In genomic region chr6:101366809-101367602, GRCm38 (mm10) we compare ENCODE assay signal across 9 mouse cellular contexts. TPM values are rescaled to one million over a fixed set of nuclear protein-coding genes. Genes with fewer than 3 reads are reported as not detected.
DNase-seq lines count a peak whose midpoint lies in the region; ATAC-seq and TF ChIP-seq lines count a peak whose summit lies in the region.
"Had no signal": no experiment of that assay in that cellular context is flagged by ENCODE, and none has a peak within 500 bp of the region (broad histone marks: within the 10 kb centered on the region; RNA-seq: fewer than 3 reads in every experiment).

No protein-coding gene starts in this region.

- H3K36me3 ChIP-seq in forebrain, postnatal 0 days (ENCODE audit: insufficient read depth), result no peaks in the 10 kb centered on the region
- H3K36me3 ChIP-seq in forebrain, embryonic 15.5 days, result no peaks in the 10 kb centered on the region
- H3K36me3 ChIP-seq in kidney, embryonic 15.5 days, result no peaks in the 10 kb centered on the region

- H3K9me3 ChIP-seq in forebrain, postnatal 0 days (ENCODE audit: low read length), result no peaks in the 10 kb centered on the region
- no peaks in the 10 kb centered on the region for H3K9me3 ChIP-seq in forebrain, embryonic 15.5 days
- H3K9me3 ChIP-seq in kidney, embryonic 15.5 days (replicated peaks), result no peaks in the 10 kb centered on the region
- H3K9me3 ChIP-seq: embryonic facial prominence, embryonic 13.5 days had no signal

- no peak overlapping the region for H3K4me2 ChIP-seq in forebrain, postnatal 0 days (ENCODE audit: low read depth)
- H3K4me2 ChIP-seq in forebrain, embryonic 15.5 days (replicated peaks), result no peak overlapping the region
- H3K4me2 ChIP-seq in kidney, embryonic 15.5 days, result no peak overlapping the region

- WGBS in forebrain, postnatal 0 days, result 37% methylated on average over 9 of the region's 9 CpGs
- 37% methylated on average over 9 of the region's 9 CpGs for WGBS in forebrain, embryonic 15.5 days
- 56% methylated on average over 9 of the region's 9 CpGs for whole genome bisulfite sequencing in kidney, embryonic 15.5 days

- H3K4me3 ChIP-seq in forebrain, postnatal 0 days (ENCODE audit: low read depth, low read length), result no peak overlapping the region
- H3K4me3 ChIP-seq in forebrain, embryonic 15.5 days, result no peak overlapping the region
- H3K4me3 ChIP-seq in kidney, embryonic 15.5 days (replicated peaks), result no peak overlapping the region
- H3K4me3 ChIP-seq: embryonic facial prominence, embryonic 13.5 days had no signal

- no peaks in the 10 kb centered on the region for H3K27me3 ChIP-seq in forebrain, postnatal 0 days (ENCODE audit: insufficient read depth, low read length)
- H3K27me3 ChIP-seq in forebrain, embryonic 15.5 days, result no peaks in the 10 kb centered on the region
- H3K27me3 ChIP-seq in kidney, embryonic 15.5 days, result no peaks in the 10 kb centered on the region
- H3K27me3 ChIP-seq: embryonic facial prominence, embryonic 13.5 days had no signal

- peak; percentile 59 for ATAC-seq in forebrain, postnatal 0 days
- no peak for ATAC-seq in forebrain, embryonic 15.5 days (replicated peaks)
- 0 out of 2 replicates have a peak, but pooled peaks have one; percentile 18 for ATAC-seq in kidney, embryonic 15.5 days (replicated peaks; ENCODE audit: low FRiP score)

- H3K4me1 ChIP-seq in forebrain, postnatal 0 days (ENCODE audit: insufficient read depth), result no peaks in the 10 kb centered on the region; the same call in 1 of the 2 replicates
- H3K4me1 ChIP-seq in forebrain, embryonic 15.5 days, result peaks cover 9% of the 10 kb centered on the region
- H3K4me1 ChIP-seq in kidney, embryonic 15.5 days, result peaks cover 3% of the 10 kb centered on the region; the same call in 1 of the 2 replicates

- H3K9ac ChIP-seq in forebrain, postnatal 0 days, result no peak overlapping the region
- H3K9ac ChIP-seq in forebrain, embryonic 15.5 days (replicated peaks), result no peak overlapping the region
- no peak overlapping the region for H3K9ac ChIP-seq in kidney, embryonic 15.5 days
- H3K9ac ChIP-seq: embryonic facial prominence, embryonic 13.5 days had no signal

- no peak overlapping the region for H3K27ac ChIP-seq in forebrain, postnatal 0 days (ENCODE audit: low read depth, low read length)
- H3K27ac ChIP-seq in forebrain, embryonic 15.5 days (replicated peaks), result no peak overlapping the region
- no peak overlapping the region for H3K27ac ChIP-seq in kidney, embryonic 15.5 days

- TF ChIP-seq CTCF in forebrain, postnatal 0 days (IDR thresholded peaks at IDR 0.05; ENCODE audit: low read depth), result no peak

- no peak for DNase-seq in forebrain, postnatal 0 days
- peak; percentile 38 to 49 for DNase-seq in right cerebral cortex, postnatal 10 days (ENCODE audit: low spot score in 2 of 2)
- DNase-seq in right cerebral cortex, postnatal 25 days, result no peak
- no peak for DNase-seq in thymus, postnatal 25 days
- no peak for DNase-seq in right cerebral cortex, adult 18-20 months
- no peak for DNase-seq in ovary, postnatal 14 days (ENCODE audit: low spot score)

RNA-seq across cellular contexts. Expression of gene Pdzrn3, which starts 10.7 kb away (rescaled TPM):
- total RNA-seq in forebrain, postnatal 0 days (2014; rRNA removed), result 29.1 and 29.6 TPM in 2 replicates
- polyA plus RNA-seq in forebrain, postnatal 0 days (2015; fragmentation: Nextera tagmentation; extraction: Ambion mirVana), result 8.3 and 10.7 TPM in 2 replicates
- 21.9 and 24.0 TPM in 2 replicates for polyA plus RNA-seq in forebrain, embryonic 15.5 days (2015; fragmentation: Nextera tagmentation; extraction: Ambion mirVana)
- 9.3 and 9.9 TPM in 2 replicates for polyA plus RNA-seq in kidney, embryonic 15.5 days (2015; fragmentation: Nextera tagmentation; extraction: Ambion mirVana)

Comparison
In these comparisons a context has a peak if more than half of its experiments do, and no peak if none do; other contexts are left out.
1. DNase-seq: peak in right cerebral cortex, postnatal 10 days (2 of 2); none in forebrain, postnatal 0 days (single experiment), right cerebral cortex, postnatal 25 days (single experiment), thymus, postnatal 25 days (single experiment), right cerebral cortex, adult 18-20 months (single experiment) and ovary, postnatal 14 days (single experiment).